Mouse (Mus musculus): ENCODE data around the gene Ano4.

DNA sequence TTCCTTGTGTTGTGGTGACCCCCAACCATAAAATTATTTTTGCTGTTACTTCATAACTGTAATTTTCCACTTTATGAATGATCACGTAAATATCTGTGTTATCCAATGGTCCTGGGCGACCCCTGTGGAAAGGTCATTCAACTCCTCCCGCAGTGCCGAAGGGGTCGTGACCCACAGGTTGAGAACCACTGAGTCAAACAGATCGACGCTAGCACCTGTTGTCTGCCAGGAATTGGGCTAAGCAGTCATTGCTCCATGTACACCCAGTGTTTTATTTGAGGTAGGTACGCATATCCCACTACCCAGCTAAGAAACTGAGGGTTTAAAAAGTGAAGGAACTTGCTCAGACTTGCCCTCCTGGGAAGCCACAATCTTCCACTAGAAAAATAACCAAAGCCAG, 14.8 kb downstream of the Ano4 start:
- TF ChIP-seq CTCF (IDR thresholded peaks at IDR 0.05; ENCODE audit: borderline replicate concordance, extremely low read depth, insufficient read depth, insufficient read length) (no peak), POLR2A (IDR thresholded peaks at IDR 0.05; ENCODE audit: borderline replicate concordance, extremely low read depth, insufficient read depth, insufficient read length, poor library complexity, severe bottlenecking) (no peak)
